Mouse (Mus musculus) gastrocnemius, postnatal 10 days (tissue): ENCODE results near the gene Oxa1l. TPM values are rescaled to one million over a fixed set of nuclear protein-coding genes. Genes with fewer than 3 reads are reported as not detected.

Source experiments
- DNase-seq: peaks from one replicate; pipeline ENCODE4 v3.0.0; 2021; ENCODE audit warnings: mixed read lengths
- total RNA-seq, 2 experiments: library from RNA; stranded (reverse); gene quantifications; 2 replicates each; pipeline ENCODE4 v1.2.3; 2021

The Oxa1l gene
- total RNA-seq, 2 experiments from 2014 or later: 64.1 to 65.5 TPM

DNA sequence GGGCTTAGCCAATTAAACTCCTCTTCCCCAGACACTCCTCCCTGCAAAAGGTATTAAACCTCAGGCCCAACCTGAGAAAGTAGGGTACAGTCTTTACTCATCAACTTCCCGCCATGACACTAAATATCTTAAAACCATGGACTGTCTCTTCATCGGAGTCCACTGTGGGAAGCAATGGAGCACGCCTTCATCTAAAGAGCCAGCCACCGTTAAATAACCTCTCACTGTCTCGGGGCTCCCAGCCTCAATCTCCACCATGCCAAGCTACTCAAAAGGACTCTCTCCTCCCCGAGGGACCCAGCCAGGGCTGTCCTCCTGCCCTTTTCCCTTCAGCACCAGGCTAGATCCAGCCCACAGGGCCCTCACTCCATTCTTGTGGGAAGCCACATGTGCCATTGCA, 10.0 kb downstream of the Oxa1l start:
- DNase-seq: no peak

DNA sequence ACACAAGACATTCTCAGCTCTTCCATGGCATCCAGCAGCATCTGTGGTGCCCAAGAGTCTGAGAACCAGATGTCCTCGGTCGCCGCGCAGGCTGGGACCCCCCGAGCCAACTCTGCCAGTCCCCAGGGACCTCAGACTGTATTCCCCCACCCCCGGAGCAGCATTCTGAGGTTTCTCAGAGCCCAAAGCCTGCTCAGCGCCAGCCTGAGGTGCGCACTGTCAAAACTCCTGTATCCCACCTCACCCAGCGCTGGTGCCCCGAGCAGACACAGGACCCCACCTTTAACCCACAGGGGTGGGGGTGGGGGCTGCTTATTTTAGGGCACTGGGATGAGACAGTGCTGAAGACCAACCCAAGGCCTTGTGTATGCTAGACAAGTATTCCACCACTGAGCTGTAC, 10.8 kb downstream of the Oxa1l start:
- no peak for DNase-seq

DNA sequence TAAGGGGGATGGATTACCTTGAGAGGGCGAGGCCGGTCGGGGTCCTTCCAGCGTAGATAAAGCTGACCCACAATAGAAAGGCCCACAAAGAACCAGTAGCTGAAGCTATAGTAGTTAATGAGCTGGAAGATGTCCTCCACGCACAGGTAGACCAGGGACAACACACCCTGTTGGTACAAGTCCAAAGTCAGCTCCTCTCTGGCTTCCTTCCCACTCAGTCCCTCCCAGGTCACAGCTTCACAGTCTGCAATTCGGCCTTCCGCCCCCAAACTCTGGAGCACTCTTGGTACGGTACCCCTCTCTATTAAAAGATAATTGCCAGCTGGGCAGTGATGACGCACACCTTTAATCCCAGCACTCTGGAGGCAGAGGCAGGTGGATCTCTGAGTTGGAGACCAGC, 12.3 kb downstream of the Oxa1l start:
- no peak for DNase-seq

DNA sequence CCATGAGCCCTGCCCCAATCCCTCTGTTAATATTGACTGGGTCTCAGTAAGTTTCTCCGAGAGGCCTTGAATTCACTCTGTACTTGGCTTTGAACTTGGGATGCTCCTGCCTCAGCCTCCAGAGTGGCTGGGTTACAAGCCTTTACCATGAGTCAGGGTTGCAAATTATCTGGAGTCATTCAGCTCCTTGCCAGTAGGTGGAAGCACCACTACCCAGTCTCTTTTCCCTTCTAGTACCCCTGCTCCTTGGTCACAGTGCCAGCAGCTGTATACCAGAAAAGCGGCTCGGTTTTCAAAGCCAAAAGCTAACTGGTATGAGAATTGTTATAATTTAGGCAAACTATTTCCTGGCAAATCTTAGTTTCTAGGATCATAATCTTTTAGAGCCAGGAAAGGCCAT, 15.3 kb downstream of the Oxa1l start:
- DNase-seq: no peak

DNA sequence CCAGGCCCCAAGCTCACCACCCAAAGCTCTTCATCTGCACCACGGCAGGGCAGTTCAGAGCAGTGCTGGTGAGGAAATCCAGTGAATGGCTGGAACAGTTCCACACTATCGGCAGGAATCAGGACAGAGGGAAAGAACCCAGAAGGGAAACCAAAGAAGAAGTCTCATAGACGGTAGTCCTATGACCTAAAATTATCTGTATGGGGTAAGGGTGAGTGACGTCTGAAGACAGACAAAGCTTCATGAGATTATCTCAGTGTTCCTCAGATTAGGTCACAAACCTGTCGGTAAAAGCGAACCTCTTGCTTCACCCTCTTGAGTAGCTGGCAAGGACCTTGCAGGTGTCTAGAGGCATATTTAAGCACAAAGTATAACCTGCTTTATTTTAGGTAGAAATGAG, 16.5 kb downstream of the Oxa1l start:
- DNase-seq: no peak

DNA sequence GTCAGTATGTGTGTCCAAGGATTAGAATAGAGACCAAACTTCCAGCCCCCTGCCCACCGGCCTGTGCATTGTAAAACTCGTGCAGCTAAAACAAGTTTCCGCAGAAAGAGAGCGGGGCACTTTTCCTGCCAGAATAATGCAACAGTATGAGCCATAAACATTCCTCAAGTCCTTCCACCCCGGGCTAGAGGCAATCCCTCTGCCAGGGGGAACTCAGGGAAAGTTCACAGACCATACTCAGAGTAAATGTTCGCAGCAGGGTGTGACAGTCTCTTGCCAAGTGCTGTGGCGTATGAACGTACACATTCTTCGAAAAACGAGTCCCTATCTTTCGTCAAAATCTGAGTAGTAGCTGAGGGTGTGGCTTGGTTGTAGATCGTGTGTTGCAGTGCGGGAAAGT, 18.9 kb downstream of the Oxa1l start:
- no peak for DNase-seq

DNA sequence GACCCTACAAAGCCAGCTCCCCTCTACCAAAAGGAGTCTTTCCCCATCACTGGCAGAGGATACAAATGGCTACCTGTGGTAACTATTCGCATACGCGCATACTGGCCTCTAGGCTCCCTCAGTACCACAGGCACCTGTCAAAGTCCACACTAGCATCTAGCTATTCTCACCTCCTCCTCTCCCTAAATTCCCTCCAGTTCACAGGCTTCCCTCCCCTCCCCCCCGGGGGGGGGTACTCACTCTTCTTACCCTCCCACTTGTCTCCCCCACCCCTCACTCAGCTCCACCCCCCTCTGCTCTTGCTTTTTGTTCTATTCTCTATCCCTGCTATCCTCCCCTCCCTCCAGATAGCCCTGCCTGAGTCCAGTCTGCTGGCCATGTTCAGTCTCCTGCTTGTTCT, 20.0 kb downstream of the Oxa1l start:
- DNase-seq: no peak

DNA sequence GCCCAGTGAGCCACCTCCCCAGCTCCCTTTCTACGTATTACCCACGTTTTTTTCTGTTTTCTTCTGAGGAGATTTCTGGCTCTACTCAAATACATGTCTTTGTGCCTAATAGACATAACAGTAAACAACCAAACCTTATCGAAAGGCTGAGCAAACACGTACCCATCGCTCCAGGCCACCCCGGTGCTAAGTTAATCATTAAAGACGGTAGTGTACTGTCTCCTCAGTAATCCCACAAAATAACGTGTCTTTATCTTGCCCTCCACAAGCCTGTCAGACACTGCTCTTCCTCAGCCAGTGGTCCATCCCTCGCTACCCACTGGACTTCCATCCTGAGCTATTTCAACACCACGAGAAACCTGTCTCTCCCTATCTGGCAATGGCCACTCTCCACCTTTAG, 21.2 kb downstream of the Oxa1l start:
- no peak for DNase-seq

DNA sequence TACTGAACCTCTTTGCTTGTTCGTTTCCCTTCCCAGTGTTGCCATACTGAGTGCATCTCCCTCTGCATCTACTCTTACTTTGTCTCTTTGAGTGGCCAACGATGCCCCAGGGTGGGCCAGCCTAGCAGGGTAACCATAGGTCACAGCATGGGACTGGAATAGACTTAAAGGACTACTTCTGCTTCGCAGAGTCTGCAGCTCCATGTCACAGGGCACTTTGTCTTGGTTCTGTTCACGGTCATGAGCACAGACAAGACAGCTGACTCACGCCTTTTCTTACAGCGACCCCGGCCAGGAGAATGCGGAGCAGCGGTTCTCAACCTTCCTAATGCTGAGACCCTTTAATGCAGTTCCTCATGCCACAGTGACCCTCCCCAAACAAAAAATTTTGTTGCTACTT, 22.0 kb downstream of the Oxa1l start:
- no peak for DNase-seq

DNA sequence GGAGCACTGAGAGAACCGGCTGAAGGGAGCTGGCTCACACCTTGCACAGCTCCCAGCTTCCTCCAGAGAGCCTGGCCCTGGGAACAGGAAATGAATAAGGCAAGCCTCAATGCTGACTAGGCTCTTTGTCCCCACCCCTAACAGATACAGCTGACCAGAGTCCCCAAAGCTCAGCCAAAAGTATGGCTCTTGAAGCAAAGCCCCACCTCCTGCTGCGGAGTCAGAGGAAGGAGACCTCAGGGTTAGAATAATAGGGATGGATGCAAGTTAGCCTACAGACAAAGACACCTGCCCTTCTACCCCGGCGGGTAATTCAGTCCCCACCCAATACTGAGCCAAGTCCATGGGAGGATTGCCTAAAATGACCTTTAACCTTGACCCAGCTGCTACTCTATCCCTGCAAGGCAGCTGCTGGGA, 22.7 kb downstream of the Oxa1l start:
- no peak for DNase-seq

DNA sequence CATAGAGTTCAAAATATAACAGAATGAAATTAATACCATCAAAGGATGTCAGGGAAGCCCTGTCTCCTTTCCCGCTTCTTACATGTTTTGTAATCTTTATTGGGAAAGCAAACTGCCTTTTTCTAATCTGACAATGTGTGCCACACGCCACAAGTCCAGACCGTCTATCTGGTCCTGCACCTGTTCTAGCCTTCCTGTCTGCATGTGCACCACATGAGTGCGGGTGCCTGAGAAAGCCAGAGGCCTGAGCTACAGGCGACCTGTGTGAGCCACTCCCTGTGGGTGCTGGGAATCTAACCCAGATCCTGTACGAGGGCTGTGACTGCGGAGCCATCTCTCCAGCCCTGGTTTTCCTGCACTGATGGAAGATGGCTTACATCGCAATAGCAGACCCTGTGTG, 23.8 kb downstream of the Oxa1l start:
- DNase-seq: no peak

DNA sequence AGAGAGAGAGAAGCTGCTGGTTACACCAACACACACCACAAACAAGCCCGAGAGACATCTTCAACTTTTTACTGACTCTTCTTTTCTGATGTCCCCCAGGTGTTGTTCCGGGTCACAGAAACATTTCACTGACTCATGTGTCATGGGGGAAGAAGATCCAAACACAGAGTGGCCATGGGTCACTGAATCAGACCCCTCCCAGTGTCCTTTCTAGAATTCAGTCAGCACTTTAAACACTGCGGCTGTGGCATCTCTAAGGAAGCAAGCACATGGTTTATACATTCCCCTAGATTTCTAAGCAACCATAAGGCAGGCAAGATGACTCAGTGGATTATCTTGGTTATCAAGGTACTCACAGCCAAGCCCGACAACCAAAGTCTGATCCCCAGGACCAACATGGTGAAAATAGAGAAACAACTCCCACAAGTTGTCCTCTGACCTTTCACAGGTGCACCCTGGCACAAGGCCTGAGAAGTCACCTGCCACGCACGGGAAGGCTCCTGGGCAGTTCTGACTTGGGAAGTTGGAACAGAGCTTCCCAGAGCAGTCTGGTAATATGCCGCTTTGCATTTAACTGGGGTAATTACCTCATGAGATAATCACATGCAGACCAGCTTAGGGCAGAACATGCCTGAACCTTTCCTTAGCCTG, 25.5 kb downstream of the Oxa1l start:
- DNase-seq: no peak

DNA sequence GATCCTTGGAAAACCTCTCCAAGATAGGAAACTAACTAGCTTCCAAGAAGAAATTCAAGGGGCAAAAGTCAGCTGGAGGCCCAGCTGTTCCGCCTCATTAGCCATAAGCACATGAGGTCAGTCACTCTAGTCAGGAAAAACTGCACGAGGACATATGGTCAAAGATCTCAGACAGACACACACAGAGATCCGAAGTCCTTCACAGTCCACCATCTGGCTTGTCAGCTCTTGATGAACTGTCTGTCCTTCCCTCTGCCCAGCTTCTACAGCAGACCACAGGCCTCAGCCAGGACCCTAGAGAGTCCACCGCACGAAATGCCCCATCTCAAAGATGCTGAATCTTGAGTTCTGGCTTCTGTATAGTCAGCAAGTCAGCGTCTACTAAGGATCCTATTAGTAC, 26.9 kb downstream of the Oxa1l start:
- DNase-seq: no peak

DNA sequence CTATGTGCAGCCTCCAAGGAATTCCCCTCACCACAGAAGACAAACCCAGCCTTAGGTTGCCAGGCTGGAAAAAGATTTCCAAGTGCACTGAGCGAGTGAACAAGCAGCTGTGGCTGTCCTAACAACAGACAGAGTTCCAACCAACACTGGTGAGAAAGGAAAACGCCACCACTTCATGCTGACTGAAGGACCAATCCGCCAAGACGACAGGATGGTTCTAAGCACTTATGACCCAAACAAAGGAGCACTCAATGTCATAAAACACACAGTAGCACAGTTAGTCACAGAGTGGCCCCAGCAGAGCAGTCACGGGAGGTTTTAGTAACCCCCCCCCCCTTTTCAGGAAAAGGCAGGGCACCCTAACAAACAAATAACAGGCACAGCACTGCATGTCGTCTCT, 30.2 kb downstream of the Oxa1l start:
- DNase-seq: no peak

DNA sequence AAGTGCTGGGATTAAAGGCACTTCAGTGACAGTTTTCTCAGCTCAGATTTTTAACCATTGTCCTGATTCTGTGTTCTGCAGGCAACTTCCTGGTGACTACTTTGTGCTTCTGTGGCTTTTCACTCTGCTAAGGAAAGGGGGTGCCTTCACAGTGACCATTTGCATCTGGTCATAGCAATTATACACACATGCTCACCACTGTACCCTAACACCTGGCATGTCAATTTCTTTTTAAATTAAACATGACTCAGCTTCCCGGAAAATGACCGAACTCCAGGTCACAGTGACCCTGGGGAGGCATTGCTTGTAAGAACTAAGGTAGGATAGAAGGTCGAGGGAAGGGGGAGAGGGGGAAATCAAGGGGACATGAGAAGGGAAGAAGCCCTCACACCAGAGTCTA, 33.2 kb downstream of the Oxa1l start:
- DNase-seq: no peak

DNA sequence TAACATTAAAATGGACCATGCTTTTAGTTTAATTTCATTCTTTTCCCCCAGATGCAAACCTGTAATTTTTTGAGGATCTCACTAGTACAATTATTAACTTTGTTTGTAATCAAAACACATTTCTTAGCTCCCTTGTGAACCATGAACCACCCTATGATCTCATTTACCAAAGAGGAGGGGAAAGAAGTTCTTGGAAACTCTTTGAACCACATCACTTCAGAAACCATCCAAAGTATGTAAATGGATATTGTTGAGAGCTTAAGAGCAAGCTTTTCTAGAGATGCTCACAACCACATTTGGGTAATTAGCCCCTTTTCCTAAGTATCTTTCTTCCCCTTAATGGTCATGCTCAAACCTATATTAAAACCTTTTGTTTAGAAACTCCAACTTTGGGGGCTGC, 33.7 kb downstream of the Oxa1l start:
- no peak for DNase-seq

DNA sequence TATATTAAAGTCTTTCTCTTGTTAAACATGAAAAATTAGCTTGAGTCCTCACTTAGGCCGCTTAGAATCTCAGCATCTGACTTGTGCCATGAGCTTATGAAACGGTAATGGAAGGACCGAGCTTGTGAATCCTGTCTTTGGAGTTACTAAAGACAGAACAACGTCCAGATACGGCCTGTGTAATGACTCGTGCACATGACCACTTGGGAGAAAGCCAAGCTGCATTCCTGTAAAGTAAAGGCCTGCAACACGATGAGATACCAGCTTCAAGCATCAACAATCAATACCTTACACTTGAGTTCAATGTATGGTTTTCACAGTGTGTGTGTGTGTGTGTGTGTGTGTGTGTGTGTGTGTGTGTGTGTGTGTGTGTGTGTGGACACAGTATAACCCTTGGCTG, 36.1 kb downstream of the Oxa1l start:
- no peak for DNase-seq

DNA sequence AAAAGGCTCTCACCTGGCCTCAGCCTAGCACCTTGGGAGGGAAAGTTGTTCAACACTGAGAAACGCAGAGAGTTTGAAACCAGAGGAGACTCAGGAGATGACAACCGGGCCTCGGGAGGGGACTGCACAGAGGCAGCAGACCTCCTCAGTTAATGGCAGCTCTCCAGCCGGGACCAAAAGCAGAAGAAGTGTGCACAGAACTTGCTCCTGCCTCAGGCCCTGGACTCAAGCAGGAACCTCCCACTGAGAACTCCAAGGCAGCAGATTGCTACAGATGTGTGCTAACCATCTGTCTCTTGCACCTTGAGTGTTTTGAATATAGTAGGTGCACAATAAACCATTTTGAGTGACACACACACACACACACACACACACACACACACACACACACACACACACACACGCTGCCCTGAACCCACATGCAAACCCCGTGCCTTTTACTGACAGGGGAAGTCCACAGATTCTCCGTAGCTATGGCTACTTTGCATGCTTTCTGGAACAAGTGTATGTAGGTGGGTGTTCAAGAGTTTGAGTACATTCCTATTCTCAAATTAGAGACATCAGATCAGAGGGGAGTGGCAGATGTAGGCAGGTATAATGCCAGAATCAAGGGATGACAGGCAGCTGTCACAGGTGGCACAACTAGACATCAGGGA, 37.4 kb downstream of the Oxa1l start:
- no peak for DNase-seq

DNA sequence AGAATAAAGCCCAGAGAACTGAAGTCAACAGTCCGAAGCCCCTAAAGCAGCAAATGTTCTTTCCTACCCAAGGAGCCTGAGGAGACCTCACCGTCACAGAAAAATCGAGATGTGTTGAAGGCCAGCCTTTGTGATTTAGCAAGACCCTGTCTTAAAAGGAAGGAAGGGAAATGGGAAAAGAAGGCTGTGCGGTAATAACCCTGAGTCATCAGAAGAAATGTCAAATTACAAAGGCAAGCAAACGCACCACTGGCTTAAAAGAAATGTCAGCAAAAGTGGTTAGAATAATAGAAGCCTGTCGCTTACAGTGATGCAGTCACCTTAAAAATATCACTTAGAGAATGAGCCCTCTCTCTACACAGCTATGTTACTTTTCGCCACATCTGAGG, 37.9 kb downstream of the Oxa1l start:
- DNase-seq: no peak

DNA sequence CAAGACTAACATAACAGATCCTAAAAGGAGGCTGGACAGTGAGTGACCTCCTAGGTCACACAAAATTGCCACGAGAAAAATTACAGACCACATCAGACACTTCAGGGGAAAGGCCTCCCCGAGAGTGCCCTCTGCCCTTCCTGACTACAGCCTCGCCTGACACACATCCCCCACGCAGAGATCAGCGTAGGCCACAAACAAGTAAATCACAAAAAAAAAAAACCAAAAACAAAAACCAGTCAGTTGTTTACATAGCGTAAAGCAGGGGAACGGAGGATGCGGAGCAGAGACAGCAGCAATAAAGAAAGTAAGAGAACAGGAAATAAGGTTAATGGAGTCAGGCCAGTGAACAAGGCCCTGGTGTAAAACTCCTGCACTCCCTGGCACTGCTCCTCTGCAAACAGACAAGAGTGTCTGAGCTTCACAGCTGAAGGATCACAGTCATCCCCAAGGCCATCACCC, 38.3 kb downstream of the Oxa1l start:
- DNase-seq: no peak

DNA sequence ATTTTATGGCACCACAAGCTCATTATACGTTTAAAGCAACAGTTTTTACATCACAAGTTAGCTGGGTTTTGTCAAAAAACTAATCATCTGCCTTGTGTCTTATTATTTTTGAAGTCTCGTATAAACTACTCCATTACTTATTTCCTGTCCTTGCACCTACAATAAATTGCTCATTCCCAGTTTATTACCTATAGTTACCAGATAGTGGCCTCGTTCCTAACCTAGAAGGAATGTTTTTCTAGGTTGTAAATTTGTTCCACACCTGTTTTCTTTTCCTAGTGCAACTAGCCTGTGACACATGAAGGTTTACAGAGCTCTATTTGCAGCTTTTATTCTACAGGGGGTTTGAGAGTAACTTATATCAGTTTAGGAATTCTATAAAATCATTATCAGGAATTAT, 41.1 kb downstream of the Oxa1l start:
- DNase-seq: no peak

DNA sequence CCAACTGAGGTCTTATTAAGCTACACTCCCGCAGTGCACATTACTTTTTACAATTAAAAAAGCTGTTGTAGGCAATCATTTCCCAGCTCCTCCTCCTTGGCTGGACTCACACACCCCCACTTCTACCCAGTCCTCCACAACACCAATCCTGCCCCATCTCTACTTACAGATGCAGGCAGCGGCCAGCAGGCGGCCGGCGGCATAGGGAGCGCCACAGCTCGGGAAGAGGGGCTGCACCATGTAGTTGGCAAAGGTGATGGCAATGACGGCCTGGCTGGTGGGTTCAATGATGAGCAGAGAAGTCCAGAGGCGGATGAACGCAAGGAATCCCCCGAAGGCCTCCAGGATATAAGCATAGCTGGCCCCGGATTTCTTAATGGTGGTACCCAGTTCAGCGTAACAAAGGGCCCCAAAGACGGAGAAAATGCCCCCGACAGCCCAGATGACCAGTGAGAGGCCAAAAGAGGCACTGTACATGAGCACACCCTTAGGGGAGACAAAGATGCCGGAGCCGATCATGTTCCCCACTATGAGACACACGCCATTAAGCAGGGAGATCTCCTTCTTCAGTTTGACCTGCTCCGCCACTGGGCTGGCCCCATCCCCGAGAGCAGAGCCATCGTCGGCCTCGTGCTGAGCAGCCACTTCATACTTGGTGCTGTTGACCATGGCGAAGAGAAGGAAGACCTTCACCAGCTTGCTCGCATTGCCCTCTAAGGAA, 47.9 kb downstream of the Oxa1l start:
- DNase-seq: no peak

DNA sequence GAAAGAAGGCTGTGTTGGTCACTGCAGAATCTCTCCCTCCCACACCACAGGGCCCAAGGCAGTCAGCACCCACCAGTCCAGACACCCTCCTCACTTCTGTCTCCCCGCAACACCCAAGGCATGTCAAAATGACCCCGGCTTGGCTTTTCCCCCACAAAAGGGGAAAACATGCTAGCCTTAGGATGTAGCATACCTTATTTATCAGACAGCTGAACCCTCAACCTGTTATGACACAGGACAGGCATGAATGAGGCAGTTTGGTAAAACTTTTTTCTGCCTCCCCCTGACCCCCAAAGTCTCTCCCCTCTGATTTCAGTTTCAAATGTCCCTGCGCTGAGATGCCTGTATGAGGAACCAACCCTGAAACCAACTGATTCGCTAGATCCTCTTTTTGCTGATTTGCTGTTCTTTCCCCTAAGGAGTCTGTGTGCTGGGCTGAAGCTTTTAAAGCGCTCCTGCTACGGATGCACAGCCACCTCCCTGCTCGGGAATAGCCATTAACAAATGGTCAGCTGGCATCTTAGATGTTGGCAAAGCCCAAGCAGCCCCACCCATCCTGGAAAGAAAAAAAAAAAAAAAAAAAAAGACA, 48.5 kb downstream of the Oxa1l start:
- no peak for DNase-seq
